Mouse (Mus musculus): ENCODE data around the gene Ssc4d. TPM values are rescaled to one million over a fixed set of nuclear protein-coding genes. Genes with fewer than 3 reads are reported as not detected.
A peak's percentile ranks its signal among the peaks of the same experiment; 100 is the strongest.

The Ssc4d gene
- polyA plus RNA-seq, 1 experiment from 2014 or later = 2.2 TPM

DNA sequence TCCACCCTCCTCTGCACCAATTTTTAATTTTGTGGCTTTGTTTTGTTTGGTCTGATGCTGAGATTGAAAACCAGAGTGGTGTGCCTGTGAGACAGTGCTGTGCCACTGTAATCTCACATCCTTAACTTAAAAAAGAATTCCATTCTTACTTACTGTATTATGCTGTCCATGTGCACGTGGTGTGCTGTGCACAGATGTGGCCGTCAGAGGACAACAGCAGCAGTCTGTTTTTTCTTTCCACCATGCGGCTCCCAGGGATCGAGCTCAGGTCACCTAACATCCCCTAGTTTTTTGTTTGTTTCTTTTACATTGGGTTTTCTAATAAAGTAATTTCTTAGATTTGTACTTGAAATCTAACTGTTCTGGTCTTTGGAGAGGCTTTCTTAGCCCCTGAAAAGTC, 30.2 kb upstream of the Ssc4d start:
- Histone ChIP-seq H3K4me1 (ENCODE audit: control insufficient read depth, insufficient read depth, low read length) (no peaks in the 10 kb centered on the region), H3K4me2 (replicated peaks; ENCODE audit: low read depth, low read length) (no peak overlapping the region), H3K27me3 (ENCODE audit: control insufficient read depth, insufficient read depth, low read length) (no peaks in the 10 kb centered on the region), H3K9ac (replicated peaks; ENCODE audit: low read depth, low read length) (no peak overlapping the region), H3K9me3 (ENCODE audit: control insufficient read depth, low read depth, low read length) (no peaks in the 10 kb centered on the region), H3K4me3 (ENCODE audit: low read depth, low read length) (no peak overlapping the region), H3K27ac (ENCODE audit: low read length) (no peak overlapping the region), H3K36me3 (ENCODE audit: control insufficient read depth, insufficient read depth, low read length) (peaks cover 7% of the 10 kb centered on the region; the same call in 1 of the 2 replicates)
- ATAC-seq (ENCODE audit: insufficient number of reproducible peaks, insufficient read depth, low FRiP score, low read depth) = no peak
- 86% methylated on average over 4 of the region's 4 CpGs for WGBS

- Histone ChIP-seq H3K27me3 (ENCODE audit: control insufficient read depth, insufficient read depth, low read length) (no peaks in the 10 kb centered on the region), H3K27ac (ENCODE audit: low read length) (no peak overlapping the region), H3K9me3 (ENCODE audit: control insufficient read depth, low read depth, low read length) (no peaks in the 10 kb centered on the region; the same call in 1 of the 2 replicates), H3K4me2 (replicated peaks; ENCODE audit: low read depth, low read length) (no peak overlapping the region), H3K4me1 (ENCODE audit: control insufficient read depth, insufficient read depth, low read length) (no peaks in the 10 kb centered on the region), H3K36me3 (ENCODE audit: control insufficient read depth, insufficient read depth, low read length) (peaks cover 21% of the 10 kb centered on the region), H3K9ac (replicated peaks; ENCODE audit: low read depth, low read length) (no peak overlapping the region), H3K4me3 (ENCODE audit: low read depth, low read length) (no peak overlapping the region)
- ATAC-seq (ENCODE audit: insufficient number of reproducible peaks, insufficient read depth, low FRiP score, low read depth) = no peak
- 35% methylated on average over 3 of the region's 3 CpGs for WGBS
Measured at GRCm38 (mm10) chr5:136002751-136003151, 28.4 kb upstream of the Ssc4d start.

- peaks cover 26% of the 10 kb centered on the region for H3K36me3 ChIP-seq (ENCODE audit: control insufficient read depth, insufficient read depth, low read length)
- 51% methylated on average over 2 of the region's 2 CpGs for whole genome bisulfite sequencing
- no peaks in the 10 kb centered on the region for H3K4me1 ChIP-seq (ENCODE audit: control insufficient read depth, insufficient read depth, low read length)
- ATAC-seq (ENCODE audit: insufficient number of reproducible peaks, insufficient read depth, low FRiP score, low read depth) = no peak
- no peak overlapping the region for H3K4me3 ChIP-seq (ENCODE audit: low read depth, low read length)
- no peaks in the 10 kb centered on the region; the same call in 1 of the 2 replicates for H3K9me3 ChIP-seq (ENCODE audit: control insufficient read depth, low read depth, low read length)
- H3K9ac ChIP-seq (replicated peaks; ENCODE audit: low read depth, low read length) = no peak overlapping the region
- no peaks in the 10 kb centered on the region for H3K27me3 ChIP-seq (ENCODE audit: control insufficient read depth, insufficient read depth, low read length)
- no peak overlapping the region for H3K27ac ChIP-seq (ENCODE audit: low read length)
- H3K4me2 ChIP-seq (replicated peaks; ENCODE audit: low read depth, low read length) = no peak overlapping the region
Measured at GRCm38 (mm10) chr5:136002325-136002724, 28.0 kb upstream of the Ssc4d start.

- no peaks in the 10 kb centered on the region for H3K4me1 ChIP-seq (ENCODE audit: control insufficient read depth, insufficient read depth, low read length)
- no peak overlapping the region for H3K4me2 ChIP-seq (replicated peaks; ENCODE audit: low read depth, low read length)
- H3K4me3 ChIP-seq (ENCODE audit: low read depth, low read length) = no peak overlapping the region
- ATAC-seq (ENCODE audit: insufficient number of reproducible peaks, insufficient read depth, low FRiP score, low read depth) = no peak
- H3K27me3 ChIP-seq (ENCODE audit: control insufficient read depth, insufficient read depth, low read length) = no peaks in the 10 kb centered on the region
- peaks cover 27% of the 10 kb centered on the region for H3K36me3 ChIP-seq (ENCODE audit: control insufficient read depth, insufficient read depth, low read length)
- H3K9me3 ChIP-seq (ENCODE audit: control insufficient read depth, low read depth, low read length) = no peaks in the 10 kb centered on the region; the same call in 1 of the 2 replicates
- H3K9ac ChIP-seq (replicated peaks; ENCODE audit: low read depth, low read length) = no peak overlapping the region
- WGBS = 91% methylated on average over 6 of the region's 6 CpGs
- H3K27ac ChIP-seq (ENCODE audit: low read length) = no peak overlapping the region
Measured at GRCm38 (mm10) chr5:136001222-136001621, 26.9 kb upstream of the Ssc4d start.

- 88% methylated on average over 8 of the region's 8 CpGs for WGBS
- H3K9ac ChIP-seq (replicated peaks; ENCODE audit: low read depth, low read length) = no peak overlapping the region
- H3K4me3 ChIP-seq (ENCODE audit: low read depth, low read length) = no peak overlapping the region
- no peak overlapping the region for H3K4me2 ChIP-seq (replicated peaks; ENCODE audit: low read depth, low read length)
- no peak overlapping the region for H3K27ac ChIP-seq (ENCODE audit: low read length)
- no peaks in the 10 kb centered on the region; the same call in 1 of the 2 replicates for H3K9me3 ChIP-seq (ENCODE audit: control insufficient read depth, low read depth, low read length)
- peaks cover 20% of the 10 kb centered on the region for H3K36me3 ChIP-seq (ENCODE audit: control insufficient read depth, insufficient read depth, low read length)
- no peak for ATAC-seq (ENCODE audit: insufficient number of reproducible peaks, insufficient read depth, low FRiP score, low read depth)
- no peaks in the 10 kb centered on the region for H3K27me3 ChIP-seq (ENCODE audit: control insufficient read depth, insufficient read depth, low read length)
- H3K4me1 ChIP-seq (ENCODE audit: control insufficient read depth, insufficient read depth, low read length) = peaks cover 5% of the 10 kb centered on the region; the same call in 1 of the 2 replicates
Measured at GRCm38 (mm10) chr5:135996162-135996561, 21.8 kb upstream of the Ssc4d start.

DNA sequence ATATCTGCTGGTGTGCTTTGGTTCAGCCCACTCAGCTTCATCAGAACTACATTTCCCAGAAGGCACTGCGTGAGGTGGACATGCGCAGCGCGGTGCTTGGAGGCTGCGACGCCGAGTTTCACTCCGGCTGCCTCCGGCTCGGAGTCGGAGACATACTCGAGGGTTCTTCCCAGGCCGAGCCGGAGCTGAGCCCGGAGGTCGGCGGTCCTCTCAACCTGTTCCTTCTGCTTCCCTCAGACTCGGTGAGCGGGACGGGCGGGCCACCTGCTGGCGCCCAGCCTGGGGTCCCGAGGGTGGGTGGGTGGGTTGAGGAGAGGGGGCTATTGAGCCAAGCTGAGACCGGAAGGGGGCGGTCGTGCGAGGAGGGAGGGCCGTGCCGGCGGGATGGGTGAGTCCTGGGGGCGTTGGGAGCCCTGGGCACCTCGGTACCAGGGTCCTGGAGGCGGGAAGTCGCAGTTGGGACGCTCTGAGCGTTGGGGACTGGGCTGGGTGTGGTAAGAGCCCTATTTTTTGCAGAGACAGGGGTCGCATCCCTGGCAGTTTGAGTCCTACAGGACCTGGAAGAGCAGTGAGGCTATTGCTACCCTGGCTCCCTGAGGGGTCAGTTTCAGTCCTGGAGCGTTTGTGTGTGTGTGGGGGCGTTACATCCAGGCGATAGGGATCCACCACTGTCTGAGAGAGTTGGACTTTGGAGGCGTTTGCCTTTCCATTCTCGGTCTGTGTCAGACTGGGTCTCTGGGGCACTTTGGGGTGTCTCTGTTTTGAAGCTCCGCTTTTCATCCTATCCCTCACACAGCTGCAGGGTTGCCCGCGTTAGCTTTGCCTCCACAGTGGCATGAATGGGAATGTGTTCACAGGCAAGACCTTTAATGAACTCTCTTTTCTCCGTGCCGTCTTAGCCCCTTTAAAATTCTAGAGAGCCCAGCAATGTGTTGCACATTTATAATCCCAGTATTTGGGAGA, 20.7 kb upstream of the Ssc4d start, which contains the start of gene Dtx2:
Gene Dtx2 (plus strand): TSS at position 76 of the 963 bp plus-strand sequence.
- H3K9me3 ChIP-seq (ENCODE audit: control insufficient read depth, low read depth, low read length) = no peaks in the 10 kb centered on the region; the same call in 1 of the 2 replicates
- H3K9ac ChIP-seq (replicated peaks; ENCODE audit: low read depth, low read length) = peak within 1 kb of the TSS; percentile 72
- H3K4me2 ChIP-seq (replicated peaks; ENCODE audit: low read depth, low read length) = peak within 1 kb of the TSS; percentile 85
- peak; percentile 94 for ATAC-seq (ENCODE audit: insufficient number of reproducible peaks, insufficient read depth, low FRiP score, low read depth)
- no peaks in the 10 kb centered on the region for H3K27me3 ChIP-seq (ENCODE audit: control insufficient read depth, insufficient read depth, low read length)
- under 1% methylated on average over 47 of the region's 47 CpGs for WGBS
- H3K4me1 ChIP-seq (ENCODE audit: control insufficient read depth, insufficient read depth, low read length) = peaks cover 5% of the 10 kb centered on the region; the same call in 1 of the 2 replicates
- H3K36me3 ChIP-seq (ENCODE audit: control insufficient read depth, insufficient read depth, low read length) = peaks cover 20% of the 10 kb centered on the region
- H3K4me3 ChIP-seq (ENCODE audit: low read depth, low read length) = peak within 1 kb of the TSS; percentile 85
- peak within 1 kb of the TSS; percentile 84 for H3K27ac ChIP-seq (ENCODE audit: low read length)

- Histone ChIP-seq H3K36me3 (ENCODE audit: control insufficient read depth, insufficient read depth, low read length) (peaks cover 20% of the 10 kb centered on the region), H3K27me3 (ENCODE audit: control insufficient read depth, insufficient read depth, low read length) (no peaks in the 10 kb centered on the region), H3K9ac (replicated peaks; ENCODE audit: low read depth, low read length) (no peak overlapping the region), H3K4me1 (ENCODE audit: control insufficient read depth, insufficient read depth, low read length) (peaks cover 5% of the 10 kb centered on the region; the same call in 1 of the 2 replicates), H3K9me3 (ENCODE audit: control insufficient read depth, low read depth, low read length) (no peaks in the 10 kb centered on the region; the same call in 1 of the 2 replicates), H3K4me3 (ENCODE audit: low read depth, low read length) (peak overlapping the region; percentile 85), H3K4me2 (replicated peaks; ENCODE audit: low read depth, low read length) (no peak overlapping the region), H3K27ac (ENCODE audit: low read length) (no peak overlapping the region)
- WGBS = 62% methylated on average over 8 of the region's 8 CpGs
- ATAC-seq (ENCODE audit: insufficient number of reproducible peaks, insufficient read depth, low FRiP score, low read depth) = no peak
Measured at GRCm38 (mm10) chr5:135994335-135994724, 20.0 kb upstream of the Ssc4d start.

DNA sequence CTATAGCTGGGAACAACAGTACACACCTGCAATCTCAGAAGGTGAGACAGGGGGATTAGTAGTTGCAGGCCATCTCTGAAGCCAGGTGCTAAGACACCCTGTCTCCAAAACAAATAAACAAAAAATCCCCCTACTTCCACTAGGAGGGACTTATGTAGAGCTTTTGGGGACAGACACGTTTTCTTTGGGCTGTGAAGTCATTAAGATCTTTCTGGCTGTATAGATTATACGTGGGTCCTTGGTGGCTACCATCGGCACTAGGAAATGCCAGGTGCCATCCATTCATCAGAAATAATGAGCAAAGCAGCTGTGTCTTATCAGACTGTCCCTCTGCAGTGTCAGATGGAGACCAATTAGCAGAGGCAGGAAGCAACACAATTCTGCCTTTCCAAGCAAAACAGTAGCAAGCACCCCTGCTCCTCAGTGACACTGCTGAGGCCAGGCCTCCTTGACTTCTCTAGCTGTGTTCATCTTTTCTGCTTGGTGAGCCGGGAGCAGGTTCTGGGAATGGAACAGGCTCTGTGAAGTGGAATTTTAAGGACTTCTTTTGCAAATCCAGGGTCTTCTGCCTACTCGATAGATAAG, 19.1 kb upstream of the Ssc4d start:
- H3K36me3 ChIP-seq (ENCODE audit: control insufficient read depth, insufficient read depth, low read length) = peaks cover 13% of the 10 kb centered on the region
- no peak overlapping the region for H3K27ac ChIP-seq (ENCODE audit: low read length)
- H3K4me2 ChIP-seq (replicated peaks; ENCODE audit: low read depth, low read length) = no peak overlapping the region
- H3K9me3 ChIP-seq (ENCODE audit: control insufficient read depth, low read depth, low read length) = no peaks in the 10 kb centered on the region
- peaks cover 5% of the 10 kb centered on the region; the same call in 1 of the 2 replicates for H3K4me1 ChIP-seq (ENCODE audit: control insufficient read depth, insufficient read depth, low read length)
- H3K4me3 ChIP-seq (ENCODE audit: low read depth, low read length) = no peak overlapping the region
- 39% methylated on average over 5 of the region's 5 CpGs for WGBS
- no peaks in the 10 kb centered on the region for H3K27me3 ChIP-seq (ENCODE audit: control insufficient read depth, insufficient read depth, low read length)
- ATAC-seq (ENCODE audit: insufficient number of reproducible peaks, insufficient read depth, low FRiP score, low read depth) = no peak
- no peak overlapping the region for H3K9ac ChIP-seq (replicated peaks; ENCODE audit: low read depth, low read length)
